Mouse (Mus musculus): ENCODE measurements at regions not wholly inside any gene's neighbourhood (a gene's known extent, or its start where the extent isn't known, plus 50 kb on each side); places are given as distances from the start of the nearest gene placed in this dataset.

DNA sequence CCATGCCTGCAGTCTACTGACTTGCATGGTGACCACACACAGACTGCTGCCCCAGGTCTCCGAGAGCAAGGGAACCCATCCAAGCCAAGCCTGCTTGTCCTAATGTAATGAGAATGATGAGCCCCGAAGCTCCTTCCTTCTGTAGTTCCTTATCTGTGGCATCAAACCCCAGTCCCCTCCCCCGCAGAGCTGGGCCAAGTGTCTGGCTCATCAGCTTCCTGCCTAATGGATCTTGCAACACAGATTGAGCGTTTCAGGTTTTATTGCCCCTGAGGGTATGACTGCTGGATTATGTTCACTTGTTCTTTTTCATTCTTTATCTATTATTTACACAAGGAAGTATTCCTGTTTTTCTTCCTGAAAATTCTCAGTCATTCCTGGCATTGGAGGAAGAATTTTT, 142.5 kb downstream of the Tmem18 start:
- TF ChIP-seq EP300 (IDR thresholded peaks at IDR 0.05) (no peak), CTCF (IDR thresholded peaks at IDR 0.05) (no peak)

All from lung, postnatal 0 days (tissue).